Mouse (Mus musculus) splenic B cell, adult 2 months (primary cell): Measurements from ENCODE around the gene Abcb10.
"Not testable (repeated sequence)": the region's sequence is repeated elsewhere in the genome, so short reads cannot be mapped to it uniquely, and the experiment has no call there.

ENCODE experiments used
- DNase-seq: peaks from one replicate; pipeline ENCODE4 v3.0.0-alpha.2; 2011; ENCODE audit warnings: low read depth, low spot score
- H3K27me3 ChIP-seq: 2 replicates; pipeline ENCODE4 v1.6.1; 2012; ENCODE audit warnings: mild to moderate bottlenecking, low read length, moderate library complexity, mixed read lengths; ENCODE audit not compliant: control insufficient read depth, poor library complexity, insufficient read depth, severe bottlenecking
- H3K36me3 ChIP-seq: 2 replicates; pipeline ENCODE4 v1.6.1; 2012; ENCODE audit warnings: mild to moderate bottlenecking, low read length, moderate library complexity, mixed read lengths; ENCODE audit not compliant: control insufficient read depth, poor library complexity, insufficient read depth, severe bottlenecking

Abcb10 gene

DNA sequence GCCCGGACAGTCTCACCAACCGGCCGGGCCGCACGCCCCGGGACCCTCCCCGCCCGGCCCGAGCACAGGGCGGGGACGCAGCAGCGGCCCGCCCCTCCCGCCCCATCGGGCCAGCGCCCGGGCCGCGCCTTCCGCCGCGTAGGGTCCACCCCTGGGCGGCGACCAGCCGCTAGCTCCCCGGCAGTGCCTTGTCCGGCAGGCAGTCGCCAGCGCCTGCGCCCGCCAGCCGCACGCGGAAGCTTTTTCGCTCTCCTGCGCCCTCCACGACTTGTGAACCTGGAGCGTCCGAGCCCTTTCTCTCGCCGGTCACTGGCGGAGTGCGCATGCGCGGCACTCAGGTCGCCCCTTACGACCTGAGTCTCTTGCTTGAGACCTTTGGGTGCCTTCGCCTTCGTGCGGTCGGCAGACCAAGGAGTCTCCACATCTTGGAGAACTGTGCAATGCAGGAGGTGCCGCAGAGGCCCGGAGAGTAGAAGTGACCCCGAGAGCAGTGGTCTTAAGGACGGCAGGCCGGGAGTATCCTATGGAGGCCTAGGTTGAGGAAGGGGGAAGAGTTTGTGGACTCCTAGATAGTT lies at the start of gene Abcb10:
Gene Abcb10, minus strand, starts transcription at position 297 of the 575 bp plus-strand sequence.
- H3K36me3 ChIP-seq, result no peaks in the 10 kb centered on the region
- no peaks in the 10 kb centered on the region for H3K27me3 ChIP-seq
- DNase-seq, result peak; percentile 85

- Histone ChIP-seq H3K36me3 (peaks cover 8% of the 10 kb centered on the region), H3K27me3 (no peaks in the 10 kb centered on the region)
- no peak for DNase-seq
Measured at GRCm38 (mm10) chr8:124027831-124028230, 44.9 kb upstream of the Abcb10 start.

DNA sequence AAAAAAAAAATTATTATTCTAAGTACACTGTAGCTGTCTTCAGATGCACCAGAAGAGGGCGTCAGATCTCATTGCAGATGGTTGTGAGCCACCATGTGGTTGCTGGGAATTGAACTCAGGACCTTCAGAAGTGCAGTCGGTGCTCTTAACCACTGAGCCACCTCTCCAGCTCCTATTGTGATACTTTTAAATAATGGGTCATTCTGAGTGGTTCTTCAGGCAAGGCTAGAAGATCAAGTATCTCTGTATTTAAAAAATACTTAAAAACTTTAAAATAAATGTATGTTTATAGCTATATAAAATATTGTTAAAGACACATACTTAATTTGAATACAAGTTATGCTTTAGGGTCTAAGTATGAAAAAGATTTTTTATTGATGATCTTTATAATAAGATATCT lies 43.3 kb upstream of the Abcb10 start:
- H3K27me3 ChIP-seq, H3K36me3 ChIP-seq, DNase-seq: not testable (repeated sequence)

DNA sequence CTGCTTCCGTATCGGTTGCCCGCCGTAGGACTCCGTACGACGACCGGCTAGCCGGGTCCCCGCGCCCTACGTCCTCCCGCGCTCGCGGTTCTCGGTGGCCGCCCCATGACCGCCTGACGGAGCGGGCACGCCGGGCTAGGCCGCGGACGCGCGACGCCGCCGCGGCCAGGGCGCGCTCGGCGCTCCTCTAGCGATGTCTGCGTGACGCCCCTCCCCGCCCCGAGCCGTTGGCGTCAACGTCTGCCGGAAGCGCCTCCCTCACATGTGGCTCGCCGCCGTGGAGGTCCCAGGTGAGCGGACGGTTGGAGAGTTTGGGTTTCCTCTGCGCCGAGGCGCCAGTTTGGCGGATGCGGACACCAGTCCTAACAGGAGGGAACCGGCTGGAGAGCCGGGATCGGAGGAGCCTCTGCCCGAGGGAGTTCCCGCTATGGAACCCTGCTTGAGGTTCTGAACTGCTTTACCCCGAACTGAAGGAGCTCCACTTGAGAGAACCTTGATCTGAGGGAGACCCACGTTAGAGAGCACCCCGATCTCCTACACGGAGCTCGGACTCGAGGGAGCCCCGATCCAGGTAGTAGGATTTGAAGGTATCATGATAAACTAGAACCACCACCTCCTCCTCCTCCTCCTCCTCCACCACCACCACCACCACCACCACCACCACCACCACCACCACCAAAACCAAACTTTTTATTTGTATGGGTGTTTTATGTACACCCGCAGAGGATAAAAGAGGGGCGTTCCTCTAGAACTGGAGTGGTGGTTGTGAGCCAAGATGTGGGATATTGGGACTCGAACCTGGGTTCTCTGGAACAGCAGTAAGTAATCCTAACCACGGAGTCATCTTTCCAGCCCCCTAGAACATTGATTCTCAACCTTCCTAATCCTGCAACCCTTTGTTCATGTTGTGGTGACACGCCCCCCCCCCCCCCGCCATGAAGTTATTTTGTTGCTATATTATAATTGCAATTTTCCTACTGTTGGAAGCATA lies 38.6 kb upstream of the Abcb10 start, which contains the start of the genes Taf5l and Urb2:
Gene Taf5l, minus strand, starts transcription at position 161 of the 991 bp plus-strand sequence.
Gene Urb2, plus strand, starts transcription at position 272 of the 991 bp plus-strand sequence.
- Histone ChIP-seq H3K27me3 (no peaks in the 10 kb centered on the region), H3K36me3 (peaks cover 2% of the 10 kb centered on the region; the same call in 1 of the 2 replicates)
- DNase-seq, result peak; percentile 93

DNA sequence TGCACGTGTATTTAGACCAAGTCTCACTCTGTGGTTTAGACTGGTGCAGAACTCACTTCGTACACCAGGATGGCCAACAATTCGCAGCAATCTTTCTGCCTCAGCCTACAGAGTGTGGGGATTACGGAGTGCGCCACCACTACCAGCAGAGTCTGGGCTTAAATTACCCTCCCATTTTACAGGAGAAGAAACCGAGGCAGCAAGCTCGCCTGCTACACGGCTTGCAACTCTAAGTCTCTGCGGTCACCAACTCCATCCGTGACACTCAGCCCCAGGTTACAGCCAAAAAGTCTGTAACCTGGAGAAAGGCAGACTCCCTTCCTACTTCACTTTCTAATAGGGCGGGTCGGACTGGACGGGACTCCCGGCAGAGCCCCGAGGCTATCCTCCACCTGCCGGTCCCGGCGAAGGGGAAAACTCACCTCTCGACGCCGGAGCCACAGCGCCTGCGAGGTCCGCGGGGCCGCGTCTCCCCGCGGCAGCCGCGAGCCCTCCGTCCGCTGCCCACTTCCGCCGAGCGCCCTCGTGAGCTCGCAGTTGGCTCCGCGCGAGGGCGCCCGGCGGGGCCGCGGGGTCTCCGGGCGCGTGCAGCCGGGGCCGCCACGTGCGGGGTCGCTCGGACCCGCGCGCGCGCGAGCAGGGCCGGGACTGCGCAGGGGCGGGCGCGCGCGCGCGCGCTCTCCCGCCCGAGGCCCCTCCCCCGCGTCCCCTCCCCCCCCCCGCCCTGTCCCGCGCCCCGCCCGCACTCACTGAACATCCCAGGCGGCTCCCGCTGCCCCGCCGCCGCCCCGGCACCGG lies 37.7 kb upstream of the Abcb10 start:
- DNase-seq, result peak; percentile 72
- Histone ChIP-seq H3K36me3 (peaks cover 2% of the 10 kb centered on the region; the same call in 1 of the 2 replicates), H3K27me3 (no peaks in the 10 kb centered on the region)

DNA sequence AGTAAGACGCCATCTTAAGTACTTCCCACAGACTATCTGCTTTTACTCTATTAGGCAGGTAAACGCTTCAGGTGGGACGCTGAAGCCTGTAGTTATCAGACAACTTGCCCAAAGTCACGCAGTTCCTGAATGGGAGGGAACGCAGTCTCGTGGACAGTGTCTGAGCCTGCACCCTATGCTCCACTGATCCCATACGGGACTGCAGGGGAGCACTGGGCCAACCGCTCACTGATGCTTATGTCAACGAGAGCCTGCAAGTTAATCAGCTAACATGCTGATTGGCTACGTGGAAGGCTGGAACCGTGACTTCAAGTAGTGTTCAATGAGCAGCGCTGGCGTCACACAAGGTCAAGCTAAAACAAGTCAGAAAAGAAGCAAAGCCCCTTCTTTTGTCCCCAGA lies 36.9 kb upstream of the Abcb10 start:
- no peaks in the 10 kb centered on the region for H3K27me3 ChIP-seq
- peak; percentile 58 for DNase-seq
- no peaks in the 10 kb centered on the region for H3K36me3 ChIP-seq

DNA sequence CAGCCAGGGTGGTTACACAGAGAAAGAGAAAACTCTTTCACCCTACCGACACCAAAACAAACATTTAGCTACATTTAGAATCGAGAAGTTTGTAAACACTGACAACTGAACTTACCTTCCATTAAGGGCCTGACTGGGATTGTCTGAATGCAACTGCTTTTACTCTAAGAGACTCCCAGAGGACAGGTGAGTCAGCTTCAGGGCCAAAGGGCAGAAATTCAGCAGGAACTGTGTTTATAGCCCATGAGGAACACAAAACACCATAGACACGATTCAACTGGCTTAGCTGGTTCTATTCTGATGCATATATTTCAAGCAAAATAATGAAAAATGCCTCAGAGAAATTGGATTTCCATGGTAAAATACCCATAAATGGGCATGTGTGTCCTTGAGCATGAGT lies 31.8 kb upstream of the Abcb10 start:
- H3K27me3 ChIP-seq, result no peaks in the 10 kb centered on the region
- H3K36me3 ChIP-seq, result no peaks in the 10 kb centered on the region
- no peak for DNase-seq

GRCm38 (mm10) chr8:124014299-124014698 lies 31.4 kb upstream of the Abcb10 start:
- not testable (repeated sequence) for DNase-seq, H3K27me3 ChIP-seq, H3K36me3 ChIP-seq

- Histone ChIP-seq H3K36me3 (peaks cover 4% of the 10 kb centered on the region; the same call in 1 of the 2 replicates), H3K27me3 (no peaks in the 10 kb centered on the region)
- no peak for DNase-seq
Measured at GRCm38 (mm10) chr8:124011989-124012586, 29.2 kb upstream of the Abcb10 start.

GRCm38 (mm10) chr8:124011580-124011979 lies 28.7 kb upstream of the Abcb10 start:
- Histone ChIP-seq H3K27me3 (no peaks in the 10 kb centered on the region), H3K36me3 (peaks cover 4% of the 10 kb centered on the region; the same call in 1 of the 2 replicates)
- DNase-seq, result no peak

DNA sequence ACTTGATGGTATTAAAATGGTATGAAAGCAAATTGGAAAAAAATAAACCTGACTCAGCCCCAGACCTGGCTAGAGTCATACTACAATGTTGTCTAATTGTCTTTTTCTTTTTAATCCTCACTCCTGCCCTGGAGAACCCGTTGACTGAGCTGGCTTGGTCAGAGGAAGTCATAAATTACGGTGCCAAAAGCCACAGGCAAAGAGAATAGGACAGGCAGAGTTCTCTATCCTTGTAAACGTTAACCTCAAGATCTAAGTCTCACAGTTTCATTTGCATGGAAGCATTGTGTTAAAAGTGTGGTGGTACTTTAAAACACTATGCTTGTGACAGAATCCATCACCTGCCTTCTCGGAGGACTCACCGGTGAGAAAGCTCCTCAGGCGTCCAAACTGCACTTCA lies 24.9 kb upstream of the Abcb10 start:
- no peak for DNase-seq
- Histone ChIP-seq H3K36me3 (peaks cover 9% of the 10 kb centered on the region), H3K27me3 (no peaks in the 10 kb centered on the region)

GRCm38 (mm10) chr8:124002546-124003108 lies 19.7 kb upstream of the Abcb10 start:
- H3K27me3 ChIP-seq, result no peaks in the 10 kb centered on the region
- H3K36me3 ChIP-seq, result peaks cover 6% of the 10 kb centered on the region; the same call in 1 of the 2 replicates
- DNase-seq, result no peak

- H3K36me3 ChIP-seq, result peaks cover 8% of the 10 kb centered on the region; the same call in 1 of the 2 replicates
- no peak for DNase-seq
- H3K27me3 ChIP-seq, result no peaks in the 10 kb centered on the region
Measured at GRCm38 (mm10) chr8:123999568-123999967, 16.6 kb upstream of the Abcb10 start.

GRCm38 (mm10) chr8:123993997-123994396 lies 11.1 kb upstream of the Abcb10 start:
- no peaks in the 10 kb centered on the region for H3K27me3 ChIP-seq
- peaks cover 6% of the 10 kb centered on the region for H3K36me3 ChIP-seq
- no peak for DNase-seq
